Mouse (Mus musculus) limb, embryonic 11.5 days (tissue): Measurements from ENCODE around the gene Rhobtb1. TPM values are rescaled to one million over a fixed set of nuclear protein-coding genes. Genes with fewer than 3 reads are reported as not detected.

ENCODE experiments used
- ATAC-seq: fragments of 200-750 bp; cut with Nextera tagmentation; 2 replicates; pipeline ENCODE4 v1.8.0; 2017; ENCODE audit warnings: low read depth; ENCODE audit not compliant: insufficient number of reproducible peaks, low FRiP score, low TSS enrichment
- DNase-seq: peaks from one replicate; pipeline ENCODE4 v3.0.0-alpha.2; 2015; ENCODE audit warnings: low spot score
- H3K27ac ChIP-seq: fragments of 300-500 bp; sonication (generic); replicated peaks from 2 replicates; pipeline ENCODE4 v1.5.1; 2014; ENCODE audit warnings: low read depth, mild to moderate bottlenecking, low read length
- H3K27me3 ChIP-seq: fragments of 300-500 bp; sonication (generic); 2 replicates; pipeline ENCODE4 v1.6.1; 2014; ENCODE audit warnings: mild to moderate bottlenecking, low read length, mixed read lengths; ENCODE audit not compliant: control insufficient read depth, insufficient read depth
- H3K36me3 ChIP-seq: fragments of 300-500 bp; sonication (generic); 2 replicates; pipeline ENCODE4 v1.6.1; 2014; ENCODE audit warnings: mild to moderate bottlenecking, low read length, moderate library complexity, mixed read lengths; ENCODE audit not compliant: control insufficient read depth, insufficient read depth
- H3K4me1 ChIP-seq: fragments of 300-500 bp; sonication (generic); 2 replicates; pipeline ENCODE4 v1.6.1; 2014; ENCODE audit warnings: low read length, mixed read lengths; ENCODE audit not compliant: control insufficient read depth, insufficient read depth
- H3K4me2 ChIP-seq: fragments of 300-500 bp; sonication (generic); 2 replicates; pipeline ENCODE4 v1.6.1; 2014; ENCODE audit warnings: low read depth, mild to moderate bottlenecking, moderate library complexity; ENCODE audit not compliant: severe bottlenecking
- H3K4me3 ChIP-seq: fragments of 300-500 bp; sonication (generic); 2 replicates; pipeline ENCODE4 v1.5.1; 2014; ENCODE audit warnings: low read depth, low read length
- H3K9ac ChIP-seq: fragments of 300-500 bp; sonication (generic); 2 replicates; pipeline ENCODE4 v1.6.1; 2014; ENCODE audit warnings: mild to moderate bottlenecking, low read length
- H3K9me3 ChIP-seq: fragments of 300-500 bp; sonication (generic); 2 replicates; pipeline ENCODE4 v1.6.1; 2016; ENCODE audit warnings: low read length; ENCODE audit not compliant: control insufficient read depth
- WGBS: fragments of 180-500 bp; shearing (Covaris S2); extraction: QIAGEN DNeasy Blood & Tissue Kit; methylation state at CpG from one replicate; pipeline ENCODE4 v1.1.7; 2014; 5-methylcytosine and 5-hydroxymethylcytosine counted together
- polyA plus RNA-seq: library from polyadenylated mRNA; unstranded; fragments of >200 nt; fragmentation: Nextera tagmentation; extraction: Ambion mirVana; gene quantifications from 2 replicates; pipeline ENCODE4 v1.2.1, GENCODE M21; 2014

The Rhobtb1 gene
- polyA plus RNA-seq, 1 experiment from 2014 or later = 23.8 TPM

DNA sequence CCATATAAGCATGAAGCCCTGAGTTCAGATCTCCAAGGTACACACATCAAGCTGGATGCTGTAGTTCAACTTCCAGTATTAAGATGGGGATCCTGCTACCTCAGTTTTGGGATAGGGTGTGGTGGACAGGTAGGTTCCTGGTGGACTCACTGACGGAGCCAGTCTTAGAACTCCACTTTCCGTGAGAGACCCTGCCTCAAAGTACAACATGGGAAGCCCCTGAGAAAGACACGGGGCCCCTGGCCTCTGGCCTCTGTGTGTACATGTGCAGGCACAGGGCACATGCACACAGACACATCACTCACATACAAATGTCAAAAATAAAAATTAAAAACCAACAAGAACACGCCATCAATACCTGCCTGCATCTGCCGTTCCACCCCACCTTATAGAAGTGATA is 74.2 kb downstream of the Rhobtb1 start:
- Histone ChIP-seq H3K27ac (no peak overlapping the region), H3K27me3 (no peaks in the 10 kb centered on the region), H3K36me3 (no peaks in the 10 kb centered on the region; the same call in 1 of the 2 replicates), H3K4me3 (no peak overlapping the region), H3K9ac (no peak overlapping the region), H3K4me2 (no peak overlapping the region), H3K9me3 (no peaks in the 10 kb centered on the region), H3K4me1 (no peaks in the 10 kb centered on the region)
- DNase-seq = no peak
- WGBS = 92% methylated on average over 5 of the region's 5 CpGs
- no peak for ATAC-seq

DNA sequence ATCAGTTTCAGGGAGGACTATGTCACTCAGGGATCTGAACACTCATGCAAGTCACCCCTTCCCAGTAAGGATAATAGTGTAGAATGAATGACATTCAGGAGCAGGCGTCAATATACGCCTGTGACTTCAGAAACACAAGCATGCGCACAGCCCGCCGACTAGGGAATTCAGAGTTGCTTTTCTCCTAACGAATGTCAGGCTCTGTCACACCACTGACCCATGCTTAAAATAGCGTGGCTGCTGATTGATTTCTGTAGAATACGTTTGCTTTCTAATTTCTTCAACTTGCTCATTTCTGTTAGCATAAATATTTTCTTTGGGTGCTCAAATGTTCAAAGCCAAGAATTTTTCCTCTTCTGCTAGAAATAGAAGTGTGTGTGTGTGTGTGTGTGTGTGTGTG is 74.7 kb downstream of the Rhobtb1 start:
- ATAC-seq = no peak
- no peaks in the 10 kb centered on the region for H3K9me3 ChIP-seq

DNA sequence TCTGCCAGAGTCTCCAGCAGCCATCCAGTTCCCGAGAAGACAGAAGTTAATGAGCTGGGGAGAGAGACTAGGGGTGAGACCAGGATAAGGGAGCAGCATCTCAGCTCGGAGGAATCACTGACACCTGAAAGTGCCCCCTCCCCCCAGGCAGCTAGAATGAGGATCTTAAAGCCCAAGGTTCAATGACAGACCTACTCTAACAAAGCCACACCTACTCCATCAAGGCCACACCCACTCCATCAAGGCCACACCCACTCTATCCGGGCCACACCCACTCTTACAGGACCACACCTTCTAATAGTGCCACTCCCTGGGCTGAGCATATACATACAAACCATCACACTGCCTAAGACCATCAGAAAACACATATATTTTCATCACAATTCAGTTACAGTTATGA is 86.0 kb downstream of the Rhobtb1 start:
- H3K4me2 ChIP-seq = no peak overlapping the region
- H3K27me3 ChIP-seq = no peaks in the 10 kb centered on the region
- ATAC-seq (no peak), DNase-seq (no peak)
- 82% methylated on average over 3 of the region's 3 CpGs for WGBS
- no peak overlapping the region for H3K9ac ChIP-seq
- no peaks in the 10 kb centered on the region for H3K9me3 ChIP-seq
- H3K4me3 ChIP-seq = no peak overlapping the region
- no peak overlapping the region for H3K27ac ChIP-seq
- H3K4me1 ChIP-seq = no peaks in the 10 kb centered on the region
- no peaks in the 10 kb centered on the region for H3K36me3 ChIP-seq

More for the DNA sequence above, 74.7 kb downstream of the Rhobtb1 start:
- H3K27ac ChIP-seq = no peak overlapping the region
- H3K4me2 ChIP-seq = no peak overlapping the region
- H3K4me1 ChIP-seq = no peaks in the 10 kb centered on the region
- 82% methylated on average over 8 of the region's 8 CpGs for WGBS
- no peak overlapping the region for H3K9ac ChIP-seq
- no peaks in the 10 kb centered on the region for H3K27me3 ChIP-seq
- H3K4me3 ChIP-seq = no peak overlapping the region
- no peaks in the 10 kb centered on the region; the same call in 1 of the 2 replicates for H3K36me3 ChIP-seq
- no peak for DNase-seq

DNA sequence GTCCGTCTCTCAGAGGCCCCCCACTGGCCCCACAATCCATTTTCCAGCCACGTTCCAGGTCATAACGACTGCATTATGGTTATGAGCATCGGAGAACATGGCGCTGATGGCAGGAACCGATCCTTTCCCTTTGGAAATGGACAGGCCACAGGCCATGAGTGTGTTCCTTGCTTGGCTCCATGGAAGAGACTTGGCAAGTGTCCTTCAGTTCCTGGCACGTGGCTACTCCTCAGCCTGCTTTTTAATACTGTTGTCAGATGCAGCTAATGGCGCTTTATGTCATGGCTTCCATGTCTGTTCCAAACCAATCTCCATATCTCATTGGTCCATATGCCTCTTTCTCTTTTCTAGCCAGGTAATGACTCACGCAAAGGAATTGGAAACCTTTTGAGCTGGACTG is 86.5 kb downstream of the Rhobtb1 start:
- Histone ChIP-seq H3K9ac (no peak overlapping the region), H3K4me3 (no peak overlapping the region), H3K4me2 (no peak overlapping the region), H3K27ac (no peak overlapping the region), H3K9me3 (no peaks in the 10 kb centered on the region), H3K27me3 (no peaks in the 10 kb centered on the region), H3K36me3 (no peaks in the 10 kb centered on the region), H3K4me1 (no peaks in the 10 kb centered on the region)
- DNase-seq (no peak), ATAC-seq (no peak)
- 94% methylated on average over 9 of the region's 9 CpGs for WGBS

DNA sequence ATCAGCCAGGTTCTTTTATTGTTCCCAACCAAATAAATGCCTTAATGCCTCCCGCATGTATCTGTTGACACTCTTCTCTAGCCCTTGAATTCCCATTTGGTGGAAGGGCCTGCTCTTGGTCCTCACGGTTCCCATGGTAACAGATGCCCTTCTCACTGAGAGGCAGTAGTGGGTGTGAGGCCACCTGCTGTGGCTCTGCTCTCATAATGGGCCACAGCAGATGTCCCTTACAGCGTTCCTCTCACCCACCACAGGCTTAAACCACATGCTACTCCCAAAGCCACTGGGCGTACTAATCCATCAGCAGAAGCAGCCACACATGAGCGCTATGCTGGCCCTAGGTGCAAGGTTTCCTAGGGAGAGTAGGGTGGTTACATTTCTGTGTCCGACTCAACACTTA is 87.1 kb downstream of the Rhobtb1 start:
- Histone ChIP-seq H3K36me3 (no peaks in the 10 kb centered on the region), H3K4me1 (no peaks in the 10 kb centered on the region), H3K4me2 (no peak overlapping the region), H3K9me3 (no peaks in the 10 kb centered on the region), H3K4me3 (no peak overlapping the region), H3K9ac (no peak overlapping the region), H3K27ac (no peak overlapping the region), H3K27me3 (no peaks in the 10 kb centered on the region)
- no peak for ATAC-seq
- 56% methylated on average over 6 of the region's 6 CpGs for WGBS
- no peak for DNase-seq

DNA sequence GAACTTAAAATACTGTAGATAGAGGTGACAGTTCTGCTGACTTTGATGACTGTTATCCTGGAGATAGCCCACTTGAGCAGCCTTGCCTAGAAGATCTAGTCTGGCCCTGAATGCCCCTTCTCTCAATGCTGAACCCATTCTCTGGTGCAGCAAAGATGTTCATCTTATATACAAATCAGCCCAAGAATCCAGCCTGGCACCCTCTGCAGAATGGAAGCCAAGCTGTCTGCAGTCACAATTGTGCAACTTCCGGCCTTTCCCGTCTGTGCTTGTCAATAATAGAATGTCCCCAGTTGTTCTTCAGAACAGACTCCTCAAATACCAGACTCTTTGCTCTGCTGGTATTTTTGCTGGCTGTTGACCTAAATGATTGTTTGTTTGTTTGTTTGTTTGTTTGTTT is 89.3 kb downstream of the Rhobtb1 start:
- 91% methylated on average over 2 of the region's 2 CpGs for WGBS
- H3K9me3 ChIP-seq = no peaks in the 10 kb centered on the region

DNA sequence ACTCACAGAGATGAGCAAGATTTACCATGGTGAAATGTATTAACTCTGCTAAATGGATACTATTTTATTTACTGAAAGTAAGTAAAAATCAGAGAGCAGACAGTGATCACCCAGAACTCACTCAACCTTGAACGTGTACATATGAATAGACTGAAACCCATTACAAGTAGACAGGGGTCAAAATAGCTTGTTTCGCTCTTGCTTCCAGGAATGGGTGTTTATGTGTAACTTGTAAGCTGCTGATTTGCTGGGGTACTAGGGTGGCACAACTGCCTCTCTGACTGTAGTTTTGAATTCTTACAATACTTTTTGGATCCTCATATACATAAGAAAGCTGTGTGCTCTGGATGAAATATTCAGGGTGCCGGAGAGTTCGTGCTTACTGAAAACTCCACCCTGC is 93.9 kb downstream of the Rhobtb1 start:
- WGBS = 90% methylated on average over 4 of the region's 4 CpGs
- no peak overlapping the region for H3K9ac ChIP-seq
- no peak overlapping the region for H3K4me3 ChIP-seq
- H3K27ac ChIP-seq = no peak overlapping the region
- DNase-seq (no peak), ATAC-seq (no peak)
- no peak overlapping the region for H3K4me2 ChIP-seq
- H3K36me3 ChIP-seq = no peaks in the 10 kb centered on the region
- H3K4me1 ChIP-seq = no peaks in the 10 kb centered on the region
- no peaks in the 10 kb centered on the region for H3K9me3 ChIP-seq
- no peaks in the 10 kb centered on the region for H3K27me3 ChIP-seq

More for the DNA sequence above, 89.3 kb downstream of the Rhobtb1 start:
- H3K27ac ChIP-seq = no peak overlapping the region
- ATAC-seq = no peak
- H3K4me1 ChIP-seq = no peaks in the 10 kb centered on the region
- no peaks in the 10 kb centered on the region for H3K36me3 ChIP-seq
- no peak overlapping the region for H3K9ac ChIP-seq
- H3K4me3 ChIP-seq = no peak overlapping the region
- no peaks in the 10 kb centered on the region for H3K27me3 ChIP-seq
- DNase-seq = no peak
- H3K4me2 ChIP-seq = no peak overlapping the region

DNA sequence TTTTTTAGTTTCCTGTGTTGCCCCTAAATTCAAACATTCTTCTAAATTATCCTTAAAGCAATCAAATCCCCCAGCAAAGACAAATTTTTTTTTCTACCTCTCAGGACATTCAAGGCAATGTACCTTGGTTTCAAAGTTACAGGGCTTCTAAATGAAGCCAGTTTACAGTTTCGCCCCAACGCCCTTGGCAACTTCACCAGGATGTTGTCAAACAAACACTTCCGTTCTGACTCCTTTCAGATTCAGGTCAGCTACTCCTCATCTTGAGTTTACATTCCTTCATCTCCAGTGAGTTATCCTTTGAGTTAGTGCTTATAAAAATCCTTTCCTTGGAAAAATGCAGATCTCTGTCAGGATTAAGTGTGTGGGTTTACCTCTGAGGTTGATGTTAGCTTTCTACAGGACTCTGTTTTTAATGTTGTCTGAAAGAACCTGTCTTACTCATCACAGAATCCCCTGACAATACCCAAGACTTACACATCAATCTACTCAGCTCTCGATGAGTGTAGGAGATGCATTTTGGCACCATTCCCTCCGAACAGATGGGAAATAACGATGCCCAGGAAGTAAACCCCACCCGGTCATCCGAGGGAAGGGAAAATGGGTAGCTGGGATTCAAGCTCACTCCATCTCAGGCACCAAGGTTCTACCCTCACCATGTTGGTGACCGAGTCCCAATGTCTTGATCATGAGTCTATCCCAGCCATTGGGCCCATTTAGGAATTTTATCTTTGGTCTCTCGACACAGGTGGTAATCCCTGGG is 94.9 kb downstream of the Rhobtb1 start:
- WGBS = 94% methylated on average over 10 of the region's 10 CpGs
- H3K9me3 ChIP-seq = no peaks in the 10 kb centered on the region
- H3K36me3 ChIP-seq = peaks cover 2% of the 10 kb centered on the region; the same call in 1 of the 2 replicates

DNA sequence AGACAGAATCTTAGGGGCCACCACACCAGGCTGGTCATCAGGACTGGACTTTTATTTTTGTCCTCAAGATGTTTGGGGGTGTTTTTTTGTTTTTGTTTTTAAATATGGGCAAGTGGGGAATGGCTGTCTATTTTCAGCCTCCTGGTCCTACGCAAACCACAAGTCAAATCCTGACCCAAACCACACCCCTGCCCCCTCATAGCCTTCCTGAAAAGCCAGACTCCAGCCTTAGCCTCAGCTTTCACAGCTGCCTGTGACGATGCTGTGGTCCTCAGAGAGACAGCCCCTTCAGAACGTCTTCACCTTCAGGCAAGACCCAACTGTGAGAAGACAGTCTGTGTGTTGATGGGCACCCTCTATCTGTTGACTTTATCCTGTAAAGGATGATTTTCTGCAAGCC is 95.5 kb downstream of the Rhobtb1 start:
- H3K27me3 ChIP-seq = no peaks in the 10 kb centered on the region
- H3K9ac ChIP-seq = no peak overlapping the region
- peaks cover 2% of the 10 kb centered on the region; the same call in 1 of the 2 replicates for H3K36me3 ChIP-seq
- H3K4me1 ChIP-seq = no peaks in the 10 kb centered on the region
- no peak overlapping the region for H3K4me2 ChIP-seq
- ATAC-seq (no peak), DNase-seq (no peak)
- no peaks in the 10 kb centered on the region for H3K9me3 ChIP-seq
- no peak overlapping the region for H3K4me3 ChIP-seq
- 78% methylated on average over 3 of the region's 3 CpGs for WGBS
- H3K27ac ChIP-seq = no peak overlapping the region

More for the DNA sequence above, 94.9 kb downstream of the Rhobtb1 start:
- Histone ChIP-seq H3K9ac (no peak overlapping the region), H3K27ac (no peak overlapping the region), H3K4me3 (no peak overlapping the region), H3K4me1 (no peaks in the 10 kb centered on the region), H3K27me3 (no peaks in the 10 kb centered on the region), H3K4me2 (no peak overlapping the region)
- no peak for ATAC-seq
- DNase-seq = no peak
